Mouse (Mus musculus): Measurements from ENCODE around the gene Cdh22.

- no peak for TF ChIP-seq CTCF (IDR thresholded peaks at IDR 0.05; ENCODE audit: low read depth)
- TF ChIP-seq EP300 (IDR thresholded peaks at IDR 0.05; ENCODE audit: low read depth): no peak
Observed at GRCm38 (mm10) chr2:165061638-165062433, 172.8 kb downstream of the Cdh22 start.
